Mouse (Mus musculus) mouse embryonic stem cell (cell line): ENCODE measurements around the gene Gm17581.

Source experiments
- in situ Hi-C, 2 experiments: fragments of 300-500 bp; cut with MboI; formaldehyde crosslinking; loops; 1 replicate in 1 of 2; 3 replicates in 1 of 2; pipeline ENCODE4 v1.14.3; 2019 to 2020; ENCODE audit warnings: low sequenced_read_pairs in 2 of 2, low pct_unique_long_range_greater_than_20kb in 1 of 2, mixed read lengths in 1 of 2; ENCODE audit not compliant: unreplicated experiment in 1 of 2

Gene Gm17581

DNA sequence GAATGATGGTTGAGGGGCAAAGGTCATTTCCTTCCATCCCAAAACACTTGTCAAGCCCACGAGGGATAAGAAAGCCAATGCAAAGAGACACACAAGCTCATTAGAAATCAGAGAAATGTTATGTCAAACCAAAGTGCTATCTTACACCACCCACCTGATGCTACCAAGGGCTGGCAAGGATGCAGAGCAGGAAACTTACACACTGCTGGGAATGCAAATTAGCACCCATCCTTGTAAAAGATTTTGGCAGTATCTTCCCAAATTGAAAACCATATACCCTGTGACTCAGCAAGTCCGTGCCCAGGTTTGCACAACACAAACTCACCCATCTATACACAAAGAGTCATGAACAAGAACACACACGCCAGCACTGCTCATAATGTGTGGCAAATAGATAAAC lies 9.8 kb upstream of the Gm17581 start:
- in situ Hi-C loops, result no loop called here

DNA sequence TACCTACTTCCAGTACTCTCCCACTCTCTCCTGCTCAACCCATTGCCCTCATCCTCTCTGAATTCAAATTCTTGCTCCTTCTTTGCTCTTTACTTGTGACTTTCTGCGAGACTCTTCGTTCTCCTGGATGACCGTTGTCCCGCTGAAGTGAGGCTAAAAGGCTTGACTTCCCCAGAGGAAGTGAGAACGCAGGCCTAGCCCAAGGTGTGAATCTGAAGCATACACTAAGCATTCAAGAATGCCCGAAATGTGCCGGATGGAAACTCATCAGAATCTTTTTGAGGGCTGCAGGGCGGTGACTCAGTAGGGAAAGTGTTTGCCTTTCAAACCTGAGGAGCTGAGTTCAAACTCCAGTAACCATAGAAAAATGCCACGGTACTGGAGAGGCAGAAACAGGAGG lies 7.7 kb upstream of the Gm17581 start:
- in situ Hi-C loops, result no loop called here

DNA sequence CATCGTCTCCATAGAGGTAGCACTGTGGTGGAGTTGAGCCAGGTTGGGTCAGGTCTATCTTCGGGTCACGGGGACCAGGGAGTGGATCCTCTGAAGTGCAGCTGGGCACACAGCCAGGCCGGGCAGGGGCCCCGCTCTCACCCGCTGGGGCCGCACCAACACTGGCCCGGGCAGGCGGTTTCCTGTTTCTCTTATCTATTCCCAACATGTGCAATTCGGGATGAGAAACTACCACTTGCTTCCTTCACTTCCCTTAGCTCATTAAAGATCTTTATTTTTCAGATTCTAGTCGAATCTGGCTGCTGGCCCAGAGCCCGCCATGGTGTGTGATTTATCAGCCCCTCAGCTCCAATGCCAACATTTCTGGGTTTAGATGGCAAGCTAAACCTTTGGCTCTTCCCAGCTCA lies 7.3 kb upstream of the Gm17581 start:
- in situ Hi-C loops, result no loop called here

DNA sequence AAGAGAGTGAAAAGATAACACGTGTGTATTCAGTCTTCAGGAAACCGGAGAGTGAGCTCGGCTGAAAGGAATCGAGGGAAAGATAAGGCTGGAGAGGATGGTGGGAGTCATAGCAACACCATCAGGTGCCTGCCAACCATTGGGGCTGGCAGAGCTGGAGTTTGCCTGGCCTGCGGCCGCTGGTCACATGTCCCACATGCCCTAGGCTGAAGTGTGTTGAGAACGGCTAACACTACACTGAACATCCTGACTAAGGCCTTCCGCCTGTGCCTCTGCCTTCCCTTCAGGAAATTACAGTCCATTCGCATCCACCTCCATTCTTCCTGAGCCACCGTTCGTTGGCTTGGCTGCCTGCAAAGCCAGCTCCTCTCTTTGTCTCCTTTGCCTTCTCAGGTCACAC lies 6.5 kb upstream of the Gm17581 start:
- in situ Hi-C loops, result no loop called here

DNA sequence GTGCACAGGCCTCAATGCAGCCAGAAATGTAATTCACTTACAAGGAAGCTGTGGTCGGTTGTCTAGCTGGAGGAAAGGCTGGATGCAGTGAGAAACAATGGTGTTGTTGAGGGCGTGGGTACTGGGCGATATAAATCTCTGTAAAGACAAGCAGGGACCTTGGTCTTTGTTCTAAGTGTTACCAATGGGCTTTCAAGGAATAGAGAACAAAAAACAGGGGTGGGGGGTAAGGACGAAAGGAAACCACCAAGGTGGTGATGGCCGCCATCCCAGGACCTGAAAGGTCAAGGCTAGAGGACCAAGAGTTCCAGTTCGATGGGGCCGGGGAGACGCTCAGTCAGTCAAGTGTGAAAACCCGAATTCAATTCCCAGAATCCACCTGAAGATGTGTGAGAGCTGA lies 2.1 kb upstream of the Gm17581 start:
- in situ Hi-C loops, result no loop called here

DNA sequence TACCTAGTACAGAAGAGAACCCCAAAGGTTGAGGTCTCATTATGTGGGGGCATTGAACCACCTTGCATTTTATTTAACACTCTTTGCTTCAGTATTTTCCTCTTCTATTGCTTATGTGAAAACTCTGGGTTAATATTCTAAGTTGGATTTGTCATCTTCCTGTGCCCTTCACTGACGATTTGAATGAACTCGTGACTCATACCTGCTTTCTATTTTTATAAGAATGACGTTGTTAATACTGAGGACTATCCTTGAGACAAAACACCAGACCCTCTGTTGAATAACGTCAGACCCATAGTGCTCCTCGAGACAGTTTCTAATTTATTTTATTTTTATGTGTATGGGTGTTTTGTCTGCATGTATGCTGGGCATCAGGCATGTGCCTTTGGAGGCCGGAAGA lies 1.3 kb upstream of the Gm17581 start:
- in situ Hi-C loops, result no loop called here

DNA sequence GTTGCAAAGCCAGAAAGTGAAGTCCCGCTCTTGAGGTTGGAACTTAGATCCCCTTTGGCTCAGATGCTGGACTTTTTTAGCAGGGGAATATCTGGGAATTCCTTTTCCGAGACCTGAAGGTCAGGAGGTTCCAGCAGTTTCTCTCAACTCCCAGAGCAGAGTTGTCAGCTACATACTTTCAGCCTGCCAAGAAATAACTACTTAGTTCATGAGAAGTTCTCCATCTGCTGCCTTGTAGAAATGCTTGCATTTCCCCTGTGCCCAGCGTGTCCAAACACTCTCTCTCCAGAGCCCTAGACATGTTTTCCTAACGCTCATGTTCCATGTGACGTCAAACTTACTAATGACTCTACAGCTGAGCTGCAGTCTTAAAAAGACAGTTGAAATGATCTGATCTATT lies 586 bp downstream of the Gm17581 start:
- in situ Hi-C loops, result no loop called here

DNA sequence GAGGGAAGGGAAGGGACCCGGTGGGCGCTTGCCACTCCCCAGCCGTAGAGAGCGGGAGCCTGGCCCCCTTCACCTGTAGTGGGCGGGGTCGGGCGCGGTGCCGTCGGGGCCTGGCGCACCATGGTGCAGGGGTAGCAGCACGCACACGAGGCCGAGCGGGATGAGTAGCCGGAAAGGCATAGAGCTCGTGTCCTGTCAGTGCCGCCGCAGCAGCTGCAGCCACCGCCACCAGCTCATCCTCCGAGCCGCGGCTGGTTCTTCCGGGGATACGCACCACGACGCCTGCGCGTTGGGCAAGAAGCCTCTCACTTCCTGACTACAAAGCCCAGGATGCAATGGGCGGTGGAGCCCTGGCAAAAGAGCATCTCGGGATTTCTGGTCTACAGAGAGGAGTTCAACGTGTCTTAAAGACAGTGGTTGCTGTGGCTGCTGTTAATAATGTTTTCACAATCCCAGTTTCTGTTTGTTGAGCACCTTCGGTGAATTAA lies 6.5 kb downstream of the Gm17581 start, which contains the start of gene Edem2:
TSS of gene Edem2 (minus strand) at position 318 of the 488 bp plus-strand sequence.
- in situ Hi-C loops, result no loop called here

GRCm38 (mm10) chr2:155728742-155729141 lies 6.9 kb downstream of the Gm17581 start:
- in situ Hi-C loops, result no loop called here

GRCm38 (mm10) chr2:155727764-155728395 lies 7.8 kb downstream of the Gm17581 start:
- in situ Hi-C loops, result no loop called here

- in situ Hi-C loops, result no loop called here
These were observed 9.4 kb downstream of the Gm17581 start for GRCm38 (mm10) chr2:155726302-155726701.

DNA sequence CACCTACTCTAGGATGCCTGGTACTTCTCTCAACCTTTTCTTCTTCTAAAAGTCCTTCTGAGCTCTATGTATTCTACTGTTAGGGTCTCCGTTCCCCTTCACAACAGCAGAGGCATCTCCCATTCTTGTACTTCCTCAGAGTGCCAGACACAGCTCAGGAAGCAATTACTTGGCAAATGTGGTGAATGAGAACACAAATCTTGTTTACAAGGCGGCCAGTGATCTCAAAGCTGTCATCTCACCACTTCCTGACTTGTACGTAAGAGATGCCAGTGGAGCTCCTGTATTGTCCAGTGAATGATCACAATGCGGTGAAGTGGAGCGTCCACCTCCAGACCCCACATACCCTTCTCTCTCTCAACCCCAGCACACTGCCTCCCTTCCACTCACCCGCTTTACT lies 11.1 kb downstream of the Gm17581 start:
- in situ Hi-C loops, result no loop called here

DNA sequence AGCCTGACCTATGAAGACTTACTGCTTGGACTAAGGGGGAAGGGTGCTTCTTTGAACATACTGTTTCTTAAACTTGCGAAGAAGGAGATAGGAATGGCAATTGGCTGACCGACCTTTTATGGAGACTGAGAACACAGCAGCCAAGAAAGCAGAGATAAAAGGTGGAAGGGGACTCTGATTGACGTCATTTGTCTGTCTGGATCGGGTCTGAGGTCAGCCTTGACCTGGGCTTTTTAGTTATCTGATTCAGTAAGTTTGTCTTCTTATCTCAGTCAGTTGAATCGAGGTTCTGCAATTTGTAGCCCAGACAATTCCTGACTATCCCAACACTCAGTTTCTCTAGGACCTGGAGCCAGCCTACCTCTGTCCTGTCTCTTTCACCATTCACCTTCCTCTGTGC lies 11.6 kb downstream of the Gm17581 start:
- in situ Hi-C loops, result no loop called here

GRCm38 (mm10) chr2:155720585-155720984 lies 15.1 kb downstream of the Gm17581 start:
- in situ Hi-C loops, result no loop called here

GRCm38 (mm10) chr2:155717082-155717990 lies 18.3 kb downstream of the Gm17581 start:
- in situ Hi-C loops, result no loop called here

DNA sequence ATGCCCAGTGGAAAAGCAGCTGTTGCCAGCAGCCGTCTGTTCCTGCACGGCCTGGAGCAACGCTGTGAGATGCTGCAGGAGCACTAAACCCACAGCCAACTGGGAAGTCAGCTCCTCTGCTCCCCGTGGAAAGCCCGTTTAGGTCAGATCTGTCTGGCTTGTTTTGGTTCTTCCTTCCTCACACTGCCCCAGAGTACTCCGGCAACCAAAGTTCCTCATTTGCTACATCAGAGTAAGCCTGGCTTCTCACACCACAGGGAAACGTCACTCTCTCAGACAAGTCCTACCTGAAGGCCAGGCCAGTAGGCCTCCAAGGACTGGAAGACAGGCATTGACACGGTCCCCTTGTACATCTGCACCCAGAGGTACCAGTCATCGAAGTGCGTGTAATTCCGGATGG lies 25.1 kb downstream of the Gm17581 start:
- in situ Hi-C loops, result no loop called here

DNA sequence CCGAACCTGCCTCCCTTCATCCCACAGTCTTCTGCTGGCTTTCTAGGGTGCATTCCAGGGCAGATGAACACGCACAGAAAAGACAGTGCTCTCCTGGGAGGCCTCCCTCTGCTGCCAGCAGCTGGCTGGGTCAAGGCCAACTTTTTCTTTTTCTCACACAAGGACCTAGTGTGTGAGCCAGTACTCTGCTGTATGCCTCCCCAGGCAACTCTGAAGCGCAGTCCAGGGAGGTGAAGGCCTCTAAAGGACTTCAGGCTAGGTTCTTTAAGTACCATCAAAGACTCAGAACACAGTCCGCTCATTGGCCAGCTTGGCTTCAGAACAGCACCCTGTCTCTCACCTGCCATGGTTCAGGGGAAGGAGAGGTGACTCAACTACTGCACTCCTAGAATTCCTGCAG lies 28.4 kb downstream of the Gm17581 start:
- in situ Hi-C loops, result no loop called here

GRCm38 (mm10) chr2:155703630-155704029 lies 32.0 kb downstream of the Gm17581 start:
- in situ Hi-C loops, result no loop called here

GRCm38 (mm10) chr2:155701399-155701919 lies 34.2 kb downstream of the Gm17581 start:
- in situ Hi-C loops, result no loop called here
